Mouse (Mus musculus) MEL (cell line): ENCODE results near the gene Prrg2.

ENCODE experiments used
- CHD2 ChIP-seq: IDR thresholded peaks from 2 replicates; pipeline ENCODE4 v1.6.1; 2011; ENCODE audit warnings: low read length, improper control_type of control experiment
- CTCF ChIP-seq, 3 experiments: IDR thresholded peaks in 2 of 3; conservative IDR thresholded peaks in 1 of 3; 2 replicates each; pipeline ENCODE4 v1.5.1; 2011 to 2012; ENCODE audit warnings: low read length in 3 of 3, low read depth in 2 of 3, mild to moderate bottlenecking in 2 of 3, improper control_type of control experiment in 1 of 3, inconsistent platforms in 1 of 3, mixed read lengths in 1 of 3, moderate library complexity in 1 of 3; ENCODE audit not compliant: control insufficient read depth in 1 of 3, insufficient read depth in 1 of 3, poor library complexity in 1 of 3, severe bottlenecking in 1 of 3
- EP300 ChIP-seq, 2 experiments: IDR thresholded peaks; 2 replicates each; pipeline ENCODE4 v1.6.1; 2011; ENCODE audit warnings: improper control_type of control experiment in 2 of 2, low read length in 2 of 2, low read depth in 1 of 2, mild to moderate bottlenecking in 1 of 2
- POLR2A ChIP-seq, 2 experiments: IDR thresholded peaks; 2 replicates each; pipeline ENCODE4 v1.6.1; 2011 to 2012; ENCODE audit warnings: low read length in 2 of 2, mild to moderate bottlenecking in 2 of 2, control low read depth in 1 of 2, improper control_type of control experiment in 1 of 2, low read depth in 1 of 2, moderate library complexity in 1 of 2; ENCODE audit not compliant: control insufficient read depth in 1 of 2, insufficient read depth in 1 of 2, poor library complexity in 1 of 2
- ZNF384 ChIP-seq: IDR thresholded peaks from 2 replicates; pipeline ENCODE4 v1.6.1; 2012; ENCODE audit warnings: low read depth, mild to moderate bottlenecking, inconsistent platforms, low read length, improper control_type of control experiment

GRCm38 (mm10) chr7:45048923-45049657 is 13.4 kb downstream of the Prrg2 start:
- TF ChIP-seq EP300 (IDR thresholded peaks at IDR 0.05; ENCODE audit: low read depth in 1 of 2, low read length in 2 of 2): no peak
- no peak for TF ChIP-seq CHD2
- no peak for TF ChIP-seq ZNF384
- no peak for TF ChIP-seq CTCF (IDR thresholded peaks at IDR 0.05 in 2 of 3, conservative IDR thresholded peaks at IDR 0.05 in 1 of 3; ENCODE audit: control insufficient read depth in 1 of 3, insufficient read depth in 1 of 3, low read depth in 2 of 3, low read length in 3 of 3, poor library complexity in 1 of 3, severe bottlenecking in 1 of 3)
- no peak for TF ChIP-seq POLR2A (IDR thresholded peaks at IDR 0.05; ENCODE audit: control insufficient read depth in 1 of 2, insufficient read depth in 1 of 2, low read depth in 1 of 2, low read length in 2 of 2, poor library complexity in 1 of 2)
